ENCODE assay signal across 11 mouse cellular contexts in the genomic region with DNA sequence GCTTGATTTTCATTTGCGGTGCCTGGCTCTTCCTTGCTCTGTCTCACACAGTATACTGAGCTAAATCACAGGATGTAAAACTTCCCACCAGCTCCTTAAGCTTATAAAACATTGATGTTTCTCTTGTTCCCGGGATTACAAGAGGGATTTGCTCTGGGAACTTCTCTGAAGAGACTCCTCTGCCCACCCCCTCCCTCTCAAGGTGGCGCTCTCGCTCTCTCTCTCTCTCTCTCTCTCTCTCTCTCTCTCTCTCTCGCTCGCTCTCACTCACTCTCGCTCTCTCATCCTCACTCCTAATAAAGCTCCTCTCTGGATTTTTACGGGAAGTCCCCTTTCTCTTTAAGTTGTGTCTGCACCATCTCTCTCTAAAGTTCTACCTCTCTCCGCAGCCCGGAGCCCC. TPM values are rescaled to one million over a fixed set of nuclear protein-coding genes. Genes with fewer than 3 reads are reported as not detected.
A peak's percentile ranks its signal among the peaks of the same experiment; 100 is the strongest.
DNase-seq lines count a peak whose midpoint lies in the region; ATAC-seq and TF ChIP-seq lines count a peak whose summit lies in the region.
"Had no signal": no experiment of that assay in that cellular context is flagged by ENCODE, and none has a peak within 500 bp of the region (broad histone marks: within the 10 kb centered on the region; RNA-seq: fewer than 3 reads in every experiment).

No protein-coding gene starts in this region.

- H3K36me3 ChIP-seq in heart, embryonic 16.5 days (ENCODE audit: control insufficient read depth, insufficient read depth) = no peaks in the 10 kb centered on the region
- H3K36me3 ChIP-seq in midbrain, embryonic 10.5 days = no peaks in the 10 kb centered on the region
- H3K36me3 ChIP-seq in midbrain, embryonic 16.5 days (ENCODE audit: control insufficient read depth, insufficient read depth, low read length) = no peaks in the 10 kb centered on the region
- H3K36me3 ChIP-seq in forebrain, postnatal 0 days (ENCODE audit: insufficient read depth) = no peaks in the 10 kb centered on the region
- H3K36me3 ChIP-seq in stomach, postnatal 0 days (ENCODE audit: control insufficient read depth, insufficient read depth, low read length) = no peaks in the 10 kb centered on the region

- peak; percentile 28; the same call in 1 of the 2 replicates for TF ChIP-seq CTCF in forebrain, postnatal 0 days (IDR thresholded peaks at IDR 0.05; ENCODE audit: low read depth)
- 0 out of 2 replicates have a peak, but pooled peaks have one; percentile 21 for TF ChIP-seq CTCF in stomach, postnatal 0 days (IDR thresholded peaks at IDR 0.05; ENCODE audit: low read depth)

- no peak overlapping the region for H3K27ac ChIP-seq in heart, embryonic 16.5 days (ENCODE audit: low read length)
- H3K27ac ChIP-seq in midbrain, embryonic 10.5 days (replicated peaks) = no peak overlapping the region; the same call in 1 of the 2 replicates
- H3K27ac ChIP-seq in midbrain, embryonic 16.5 days (ENCODE audit: low read length) = no peak overlapping the region
- H3K27ac ChIP-seq in forebrain, postnatal 0 days (ENCODE audit: low read depth, low read length) = no peak overlapping the region
- no peak overlapping the region for H3K27ac ChIP-seq in stomach, postnatal 0 days (replicated peaks)

- peak overlapping the region; percentile 45 for H3K4me2 ChIP-seq in heart, embryonic 16.5 days (ENCODE audit: low read depth, low read length)
- H3K4me2 ChIP-seq in midbrain, embryonic 16.5 days (ENCODE audit: low read length) = no peak overlapping the region; the same call in 1 of the 2 replicates
- H3K4me2 ChIP-seq in forebrain, postnatal 0 days (ENCODE audit: low read depth) = no peak overlapping the region
- H3K4me2 ChIP-seq in stomach, postnatal 0 days (replicated peaks; ENCODE audit: low read depth) = 0 out of 2 replicates have a peak overlapping the region, but pooled peaks have one; percentile 5

- 26% methylated on average over 10 of the region's 10 CpGs for WGBS in heart, embryonic 16.5 days
- 33% methylated on average over 10 of the region's 10 CpGs for WGBS in midbrain, embryonic 10.5 days
- WGBS in midbrain, embryonic 16.5 days = 20% methylated on average over 10 of the region's 10 CpGs
- WGBS in forebrain, postnatal 0 days = 18% methylated on average over 10 of the region's 10 CpGs
- WGBS in stomach, postnatal 0 days = 23% methylated on average over 10 of the region's 10 CpGs

- intact Hi-C loops in gastrocnemius, postnatal 36 days (cut with DNase I) = no loop called here

- H3K9me3 ChIP-seq in heart, embryonic 16.5 days (replicated peaks; ENCODE audit: control insufficient read depth, low read length) = no peaks in the 10 kb centered on the region
- H3K9me3 ChIP-seq in midbrain, embryonic 10.5 days (replicated peaks) = no peaks in the 10 kb centered on the region
- no peaks in the 10 kb centered on the region for H3K9me3 ChIP-seq in midbrain, embryonic 16.5 days (replicated peaks; ENCODE audit: control insufficient read depth, low read length, poor library complexity, severe bottlenecking)
- no peaks in the 10 kb centered on the region for H3K9me3 ChIP-seq in forebrain, postnatal 0 days (ENCODE audit: low read length)
- H3K9me3 ChIP-seq in stomach, postnatal 0 days (ENCODE audit: control insufficient read depth, low read length) = no peaks in the 10 kb centered on the region

- DNase-seq in heart, adult 11 months = no peak
- DNase-seq in midbrain, embryonic 10.5 days (ENCODE audit: low spot score) = peak; percentile 34
- DNase-seq in forebrain, postnatal 0 days = peak; percentile 20
- DNase-seq in stomach, postnatal 0 days (ENCODE audit: low spot score) = no peak
- DNase-seq in gastrocnemius, postnatal 36 days = no peak
- no peak for DNase-seq in ovary, postnatal 14 days (ENCODE audit: low spot score)
- DNase-seq: lung, adult 18-20 months had no signal

- H3K4me1 ChIP-seq in heart, embryonic 16.5 days (ENCODE audit: control insufficient read depth, insufficient read depth, low read length) = peaks cover 3% of the 10 kb centered on the region; the same call in 1 of the 2 replicates
- H3K4me1 ChIP-seq in midbrain, embryonic 10.5 days = peaks cover 30% of the 10 kb centered on the region
- H3K4me1 ChIP-seq in midbrain, embryonic 16.5 days (ENCODE audit: control insufficient read depth, insufficient read depth, low read length) = peaks cover 7% of the 10 kb centered on the region; the same call in 1 of the 2 replicates
- no peaks in the 10 kb centered on the region for H3K4me1 ChIP-seq in forebrain, postnatal 0 days (ENCODE audit: insufficient read depth)
- H3K4me1 ChIP-seq in stomach, postnatal 0 days (replicated peaks; ENCODE audit: control insufficient read depth, insufficient read depth) = no peaks in the 10 kb centered on the region

- ATAC-seq in heart, embryonic 16.5 days (replicated peaks; ENCODE audit: extremely low read depth, insufficient read depth, low FRiP score) = no peak
- ATAC-seq in midbrain, embryonic 16.5 days = no peak
- ATAC-seq in forebrain, postnatal 0 days = no peak; the same call in 1 of the 2 replicates
- ATAC-seq in stomach, postnatal 0 days (ENCODE audit: low FRiP score, low TSS enrichment) = no peak

- no peaks in the 10 kb centered on the region for H3K27me3 ChIP-seq in heart, embryonic 16.5 days (ENCODE audit: control insufficient read depth, insufficient read depth, low read length)
- peaks cover 17% of the 10 kb centered on the region for H3K27me3 ChIP-seq in midbrain, embryonic 10.5 days (ENCODE audit: low read depth, poor library complexity, severe bottlenecking)
- H3K27me3 ChIP-seq in midbrain, embryonic 16.5 days (ENCODE audit: control insufficient read depth, insufficient read depth, low read depth, low read length) = no peaks in the 10 kb centered on the region
- no peaks in the 10 kb centered on the region for H3K27me3 ChIP-seq in forebrain, postnatal 0 days (ENCODE audit: insufficient read depth, low read length)
- H3K27me3 ChIP-seq in stomach, postnatal 0 days (ENCODE audit: control insufficient read depth, insufficient read depth, low read length) = no peaks in the 10 kb centered on the region

- no peak for TF ChIP-seq EP300 in stomach, postnatal 0 days (optimal IDR thresholded peaks at IDR 0.05)

- no peak overlapping the region for H3K9ac ChIP-seq in heart, embryonic 16.5 days (ENCODE audit: low read length)
- H3K9ac ChIP-seq in midbrain, embryonic 16.5 days (ENCODE audit: low read depth, low read length) = no peak overlapping the region
- H3K9ac ChIP-seq in forebrain, postnatal 0 days = no peak overlapping the region
- no peak overlapping the region for H3K9ac ChIP-seq in stomach, postnatal 0 days (ENCODE audit: low read length)

- H3K4me3 ChIP-seq in heart, embryonic 16.5 days (ENCODE audit: low read length) = no peak overlapping the region
- H3K4me3 ChIP-seq in midbrain, embryonic 10.5 days = no peak overlapping the region
- H3K4me3 ChIP-seq in midbrain, embryonic 16.5 days (ENCODE audit: low read depth, low read length) = no peak overlapping the region
- no peak overlapping the region for H3K4me3 ChIP-seq in forebrain, postnatal 0 days (ENCODE audit: low read depth, low read length)
- no peak overlapping the region for H3K4me3 ChIP-seq in stomach, postnatal 0 days (ENCODE audit: low read depth, low read length)

RNA-seq across cellular contexts. Expression of a gene that starts 18.1 kb away (rescaled TPM):
- polyA plus RNA-seq in heart, embryonic 16.5 days (2015; fragmentation: Nextera tagmentation; extraction: Ambion mirVana) = 2.2 and 2.5 TPM in 2 replicates
- polyA plus RNA-seq in midbrain, embryonic 10.5 days (2016; fragmentation: Nextera tagmentation; extraction: Ambion mirVana) = 2.3 and 3.1 TPM in 2 replicates
- polyA plus RNA-seq in midbrain, embryonic 16.5 days (2015; fragmentation: Nextera tagmentation; extraction: Ambion mirVana) = 1.7 and 1.8 TPM in 2 replicates
- total RNA-seq in forebrain, postnatal 0 days (2014; rRNA removed) = 5.4 and 6.6 TPM in 2 replicates
- 1.6 and 1.9 TPM in 2 replicates for polyA plus RNA-seq in forebrain, postnatal 0 days (2015; fragmentation: Nextera tagmentation; extraction: Ambion mirVana)
- 1.7 TPM in 2 replicates for polyA plus RNA-seq in stomach, postnatal 0 days (2015; fragmentation: Nextera tagmentation; extraction: Ambion mirVana)
- 1 to 10 TPM; 2.2 TPM for total RNA-seq in gastrocnemius, postnatal 36 days (2021)

RNA-seq across cellular contexts. Expression of a gene that starts 46.9 kb away (rescaled TPM):
- polyA plus RNA-seq in heart, embryonic 16.5 days (2015; fragmentation: Nextera tagmentation; extraction: Ambion mirVana) = not detected in 2 replicates
- not detected in 2 replicates for polyA plus RNA-seq in midbrain, embryonic 10.5 days (2016; fragmentation: Nextera tagmentation; extraction: Ambion mirVana)
- polyA plus RNA-seq in midbrain, embryonic 16.5 days (2015; fragmentation: Nextera tagmentation; extraction: Ambion mirVana) = not detected in 2 replicates
- not detected in 2 replicates for total RNA-seq in forebrain, postnatal 0 days (2014; rRNA removed)
- not detected in 2 replicates for polyA plus RNA-seq in forebrain, postnatal 0 days (2015; fragmentation: Nextera tagmentation; extraction: Ambion mirVana)
- not detected in 2 replicates for polyA plus RNA-seq in stomach, postnatal 0 days (2015; fragmentation: Nextera tagmentation; extraction: Ambion mirVana)
- not detected for total RNA-seq in gastrocnemius, postnatal 36 days (2021)
- total RNA-seq: layer of hippocampus, adult 8-10 months had no signal
- polyA plus RNA-seq: heart, postnatal 0 days had no signal

Comparison
In these comparisons a context has a peak if more than half of its experiments do, and no peak if none do; other contexts are left out.
1. H3K4me2 ChIP-seq: peak in heart, embryonic 16.5 days (single experiment) and stomach, postnatal 0 days (single experiment); none in midbrain, embryonic 16.5 days (single experiment) and forebrain, postnatal 0 days (single experiment).
2. DNase-seq: peak in midbrain, embryonic 10.5 days (single experiment) and forebrain, postnatal 0 days (single experiment); none in heart, adult 11 months (single experiment), stomach, postnatal 0 days (single experiment), gastrocnemius, postnatal 36 days (0 of 2) and ovary, postnatal 14 days (single experiment).